Mouse (Mus musculus): ENCODE results near the gene Ston1. TPM values are rescaled to one million over a fixed set of nuclear protein-coding genes. Genes with fewer than 3 reads are reported as not detected.

Ston1 gene
- polyA plus RNA-seq, 1 experiment from 2014 or later = 5.2 TPM

GRCm38 (mm10) chr17:88613172-88613571, 15.7 kb downstream of the Ston1 start:
- no peak overlapping the region for H3K27ac ChIP-seq (replicated peaks; ENCODE audit: low read depth, low read length)
- no peaks in the 10 kb centered on the region for H3K9me3 ChIP-seq (ENCODE audit: control insufficient read depth, low read length)
- no peaks in the 10 kb centered on the region for H3K27me3 ChIP-seq (ENCODE audit: control insufficient read depth, insufficient read depth, low read length)
- H3K4me2 ChIP-seq (ENCODE audit: low read depth, severe bottlenecking) = no peak overlapping the region
- no peak for DNase-seq (ENCODE audit: low spot score)
- H3K4me1 ChIP-seq (ENCODE audit: control insufficient read depth, insufficient read depth, low read length) = peaks cover 5% of the 10 kb centered on the region; the same call in 1 of the 2 replicates
- no peak overlapping the region for H3K9ac ChIP-seq (ENCODE audit: low read length)
- no peaks in the 10 kb centered on the region; the same call in 1 of the 2 replicates for H3K36me3 ChIP-seq (ENCODE audit: control insufficient read depth, insufficient read depth, low read length)
- ATAC-seq (ENCODE audit: insufficient number of reproducible peaks, low FRiP score, low TSS enrichment, low read depth) = no peak
- H3K4me3 ChIP-seq (ENCODE audit: low read depth, low read length) = no peak overlapping the region
- 67% methylated on average over 6 of the region's 6 CpGs for WGBS

GRCm38 (mm10) chr17:88613721-88614120, 16.2 kb downstream of the Ston1 start:
- no peak for ATAC-seq (ENCODE audit: insufficient number of reproducible peaks, low FRiP score, low TSS enrichment, low read depth)
- peaks cover 5% of the 10 kb centered on the region; the same call in 1 of the 2 replicates for H3K4me1 ChIP-seq (ENCODE audit: control insufficient read depth, insufficient read depth, low read length)
- no peaks in the 10 kb centered on the region for H3K27me3 ChIP-seq (ENCODE audit: control insufficient read depth, insufficient read depth, low read length)
- no peak overlapping the region for H3K27ac ChIP-seq (replicated peaks; ENCODE audit: low read depth, low read length)
- no peak overlapping the region for H3K4me3 ChIP-seq (ENCODE audit: low read depth, low read length)
- H3K9ac ChIP-seq (ENCODE audit: low read length) = no peak overlapping the region
- H3K36me3 ChIP-seq (ENCODE audit: control insufficient read depth, insufficient read depth, low read length) = no peaks in the 10 kb centered on the region; the same call in 1 of the 2 replicates
- no peak overlapping the region for H3K4me2 ChIP-seq (ENCODE audit: low read depth, severe bottlenecking)
- H3K9me3 ChIP-seq (ENCODE audit: control insufficient read depth, low read length) = no peaks in the 10 kb centered on the region
- no peak for DNase-seq (ENCODE audit: low spot score)
- 90% methylated on average over 3 of the region's 3 CpGs for WGBS

- H3K9me3 ChIP-seq (ENCODE audit: control insufficient read depth, low read length) = no peaks in the 10 kb centered on the region
- ATAC-seq (ENCODE audit: insufficient number of reproducible peaks, low FRiP score, low TSS enrichment, low read depth) = no peak
- H3K36me3 ChIP-seq (ENCODE audit: control insufficient read depth, insufficient read depth, low read length) = no peaks in the 10 kb centered on the region; the same call in 1 of the 2 replicates
- H3K27me3 ChIP-seq (ENCODE audit: control insufficient read depth, insufficient read depth, low read length) = no peaks in the 10 kb centered on the region
- no peak overlapping the region for H3K27ac ChIP-seq (replicated peaks; ENCODE audit: low read depth, low read length)
- no peak overlapping the region for H3K4me3 ChIP-seq (ENCODE audit: low read depth, low read length)
- H3K4me2 ChIP-seq (ENCODE audit: low read depth, severe bottlenecking) = no peak overlapping the region
- 66% methylated on average over 3 of the region's 3 CpGs for WGBS
- no peak for DNase-seq (ENCODE audit: low spot score)
- H3K9ac ChIP-seq (ENCODE audit: low read length) = peak overlapping the region; percentile 22; the same call in 1 of the 2 replicates
- H3K4me1 ChIP-seq (ENCODE audit: control insufficient read depth, insufficient read depth, low read length) = peaks cover 5% of the 10 kb centered on the region; the same call in 1 of the 2 replicates
Measured at GRCm38 (mm10) chr17:88614234-88614633, 16.8 kb downstream of the Ston1 start.

GRCm38 (mm10) chr17:88614733-88615132, 17.2 kb downstream of the Ston1 start:
- DNase-seq (ENCODE audit: low spot score) (no peak), ATAC-seq (ENCODE audit: insufficient number of reproducible peaks, low FRiP score, low TSS enrichment, low read depth) (no peak)
- H3K4me3 ChIP-seq (ENCODE audit: low read depth, low read length) = no peak overlapping the region
- WGBS = 88% methylated on average over 1 of the region's 1 CpGs
- H3K9me3 ChIP-seq (ENCODE audit: control insufficient read depth, low read length) = no peaks in the 10 kb centered on the region
- H3K27me3 ChIP-seq (ENCODE audit: control insufficient read depth, insufficient read depth, low read length) = no peaks in the 10 kb centered on the region
- no peak overlapping the region for H3K9ac ChIP-seq (ENCODE audit: low read length)
- no peak overlapping the region for H3K4me2 ChIP-seq (ENCODE audit: low read depth, severe bottlenecking)
- no peak overlapping the region for H3K27ac ChIP-seq (replicated peaks; ENCODE audit: low read depth, low read length)
- peaks cover 5% of the 10 kb centered on the region; the same call in 1 of the 2 replicates for H3K4me1 ChIP-seq (ENCODE audit: control insufficient read depth, insufficient read depth, low read length)
- no peaks in the 10 kb centered on the region for H3K36me3 ChIP-seq (ENCODE audit: control insufficient read depth, insufficient read depth, low read length)

GRCm38 (mm10) chr17:88615492-88616155, 18.1 kb downstream of the Ston1 start:
- peaks cover 5% of the 10 kb centered on the region; the same call in 1 of the 2 replicates for H3K4me1 ChIP-seq (ENCODE audit: control insufficient read depth, insufficient read depth, low read length)
- ATAC-seq (ENCODE audit: insufficient number of reproducible peaks, low FRiP score, low TSS enrichment, low read depth) (no peak), DNase-seq (ENCODE audit: low spot score) (no peak)
- H3K9me3 ChIP-seq (ENCODE audit: control insufficient read depth, low read length) = no peaks in the 10 kb centered on the region
- no peaks in the 10 kb centered on the region for H3K36me3 ChIP-seq (ENCODE audit: control insufficient read depth, insufficient read depth, low read length)
- 90% methylated on average over 1 of the region's 1 CpGs for WGBS
- no peak overlapping the region for H3K4me2 ChIP-seq (ENCODE audit: low read depth, severe bottlenecking)
- no peak overlapping the region for H3K27ac ChIP-seq (replicated peaks; ENCODE audit: low read depth, low read length)
- H3K4me3 ChIP-seq (ENCODE audit: low read depth, low read length) = no peak overlapping the region
- no peak overlapping the region for H3K9ac ChIP-seq (ENCODE audit: low read length)
- no peaks in the 10 kb centered on the region for H3K27me3 ChIP-seq (ENCODE audit: control insufficient read depth, insufficient read depth, low read length)

- no peaks in the 10 kb centered on the region for H3K27me3 ChIP-seq (ENCODE audit: control insufficient read depth, insufficient read depth, low read length)
- ATAC-seq (ENCODE audit: insufficient number of reproducible peaks, low FRiP score, low TSS enrichment, low read depth) (no peak), DNase-seq (ENCODE audit: low spot score) (no peak)
- H3K27ac ChIP-seq (replicated peaks; ENCODE audit: low read depth, low read length) = no peak overlapping the region
- no peak overlapping the region for H3K9ac ChIP-seq (ENCODE audit: low read length)
- H3K4me3 ChIP-seq (ENCODE audit: low read depth, low read length) = no peak overlapping the region
- H3K36me3 ChIP-seq (ENCODE audit: control insufficient read depth, insufficient read depth, low read length) = no peaks in the 10 kb centered on the region
- WGBS = 74% methylated on average over 4 of the region's 4 CpGs
- H3K9me3 ChIP-seq (ENCODE audit: control insufficient read depth, low read length) = no peaks in the 10 kb centered on the region
- H3K4me2 ChIP-seq (ENCODE audit: low read depth, severe bottlenecking) = no peak overlapping the region
- H3K4me1 ChIP-seq (ENCODE audit: control insufficient read depth, insufficient read depth, low read length) = no peaks in the 10 kb centered on the region; the same call in 1 of the 2 replicates
Measured at GRCm38 (mm10) chr17:88620935-88621334, 23.5 kb downstream of the Ston1 start.

GRCm38 (mm10) chr17:88621374-88621773, 23.9 kb downstream of the Ston1 start:
- no peak overlapping the region for H3K4me2 ChIP-seq (ENCODE audit: low read depth, severe bottlenecking)
- no peak overlapping the region for H3K4me3 ChIP-seq (ENCODE audit: low read depth, low read length)
- H3K27me3 ChIP-seq (ENCODE audit: control insufficient read depth, insufficient read depth, low read length) = no peaks in the 10 kb centered on the region
- no peak overlapping the region for H3K9ac ChIP-seq (ENCODE audit: low read length)
- H3K27ac ChIP-seq (replicated peaks; ENCODE audit: low read depth, low read length) = no peak overlapping the region
- DNase-seq (ENCODE audit: low spot score) = no peak
- no peaks in the 10 kb centered on the region for H3K9me3 ChIP-seq (ENCODE audit: control insufficient read depth, low read length)
- H3K36me3 ChIP-seq (ENCODE audit: control insufficient read depth, insufficient read depth, low read length) = no peaks in the 10 kb centered on the region
- peaks cover 3% of the 10 kb centered on the region; the same call in 1 of the 2 replicates for H3K4me1 ChIP-seq (ENCODE audit: control insufficient read depth, insufficient read depth, low read length)
- no peak for ATAC-seq (ENCODE audit: insufficient number of reproducible peaks, low FRiP score, low TSS enrichment, low read depth)
- WGBS = 79% methylated on average over 3 of the region's 3 CpGs

- ATAC-seq (ENCODE audit: insufficient number of reproducible peaks, low FRiP score, low TSS enrichment, low read depth) (no peak), DNase-seq (ENCODE audit: low spot score) (no peak)
- peaks cover 11% of the 10 kb centered on the region; the same call in 1 of the 2 replicates for H3K4me1 ChIP-seq (ENCODE audit: control insufficient read depth, insufficient read depth, low read length)
- no peak overlapping the region for H3K27ac ChIP-seq (replicated peaks; ENCODE audit: low read depth, low read length)
- WGBS = 76% methylated on average over 1 of the region's 1 CpGs
- H3K9ac ChIP-seq (ENCODE audit: low read length) = no peak overlapping the region
- no peak overlapping the region for H3K4me3 ChIP-seq (ENCODE audit: low read depth, low read length)
- no peaks in the 10 kb centered on the region for H3K9me3 ChIP-seq (ENCODE audit: control insufficient read depth, low read length)
- H3K27me3 ChIP-seq (ENCODE audit: control insufficient read depth, insufficient read depth, low read length) = no peaks in the 10 kb centered on the region
- H3K36me3 ChIP-seq (ENCODE audit: control insufficient read depth, insufficient read depth, low read length) = no peaks in the 10 kb centered on the region
- H3K4me2 ChIP-seq (ENCODE audit: low read depth, severe bottlenecking) = no peak overlapping the region
Measured at GRCm38 (mm10) chr17:88622711-88623110, 25.2 kb downstream of the Ston1 start.
